9 mouse cellular contexts compared by ENCODE assay signal in the genomic region with DNA sequence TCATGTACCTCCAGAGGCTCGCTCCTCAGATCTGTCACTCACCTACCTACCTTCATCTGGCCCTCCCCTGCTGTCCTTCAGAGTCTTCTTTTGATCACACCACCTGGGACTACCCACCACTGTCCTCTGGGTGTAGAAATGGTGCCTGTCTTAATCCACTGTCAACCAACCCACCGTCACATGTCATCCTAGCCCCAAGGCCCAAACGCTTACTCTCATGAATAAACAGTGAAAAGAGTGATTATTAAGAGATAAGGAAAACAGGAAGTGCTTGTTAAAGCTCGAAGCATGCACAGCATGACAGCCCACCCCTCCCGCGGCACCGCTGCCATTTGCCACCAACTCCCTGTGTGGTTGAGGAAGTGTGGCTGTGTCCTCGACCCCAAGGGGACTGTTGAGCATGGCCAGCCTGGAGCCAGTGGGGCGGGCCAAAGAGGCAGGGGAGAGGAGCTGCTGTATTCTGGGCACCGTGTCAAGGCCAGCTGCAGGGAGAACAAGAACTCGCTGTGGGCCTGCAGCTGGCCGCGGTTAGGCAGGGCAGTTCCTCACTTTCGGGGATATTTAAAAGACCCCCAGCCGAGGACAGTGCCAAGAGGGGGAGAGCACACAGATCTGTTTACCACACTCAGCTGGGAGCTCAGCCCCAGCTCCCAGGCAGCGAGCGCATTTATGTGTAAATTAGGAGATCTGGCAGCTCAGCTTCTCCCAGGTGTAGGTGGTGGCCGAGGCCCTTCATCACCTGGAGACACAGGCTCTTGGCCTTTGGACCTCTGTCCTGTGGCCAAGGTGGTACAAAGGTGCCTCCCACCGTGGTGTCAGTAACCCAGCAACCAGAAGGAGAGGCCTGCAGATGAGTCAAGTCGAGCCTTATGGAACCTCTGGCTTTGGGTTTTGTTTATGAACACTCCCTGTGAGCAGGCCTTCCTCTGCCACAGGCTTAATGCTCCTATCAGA.
A peak's percentile ranks its signal among the peaks of the same experiment; 100 is the strongest.
DNase-seq lines count a peak whose midpoint lies in the region; ATAC-seq lines count a peak whose summit lies in the region.
"Had no signal": no experiment of that assay in that cellular context is flagged by ENCODE, and none has a peak within 500 bp of the region (broad histone marks: within the 10 kb centered on the region; RNA-seq: fewer than 3 reads in every experiment).

No protein-coding gene starts in this region.

- intact Hi-C loops in heart, postnatal 14 days (cut with DNase I), result no loop called here

- no peak overlapping the region for H3K9ac ChIP-seq in liver, embryonic 15.5 days
- H3K9ac ChIP-seq: liver, embryonic 14.5 days had no signal

- H3K27me3 ChIP-seq in liver, embryonic 15.5 days, result no peaks in the 10 kb centered on the region

- H3K4me1 ChIP-seq in liver, embryonic 15.5 days (replicated peaks), result 0 out of 2 replicates have a peak, but pooled peaks cover 6% of the 10 kb centered on the region

- no peak overlapping the region for H3K27ac ChIP-seq in liver, embryonic 15.5 days (replicated peaks)
- H3K27ac ChIP-seq: liver, embryonic 14.5 days had no signal

- no peak overlapping the region for H3K4me2 ChIP-seq in liver, embryonic 15.5 days

- peak; percentile 85 for ATAC-seq in frontal cortex, adult (ENCODE audit: low TSS enrichment)
- ATAC-seq in liver, embryonic 15.5 days (ENCODE audit: insufficient read depth), result 0 out of 2 replicates have a peak, but pooled peaks have one; percentile 28

- no peaks in the 10 kb centered on the region for H3K36me3 ChIP-seq in liver, embryonic 15.5 days (replicated peaks)

- no peaks in the 10 kb centered on the region for H3K9me3 ChIP-seq in liver, embryonic 15.5 days (replicated peaks)

- no peak overlapping the region for H3K4me3 ChIP-seq in liver, embryonic 15.5 days (replicated peaks)

- WGBS in liver, embryonic 15.5 days (ENCODE audit: insufficient replicate concordance), result 14% methylated on average over 20 of the region's 20 CpGs

- peak; percentile 63 for DNase-seq in A20 (ENCODE audit: low read depth, low spot score)
- DNase-seq in adrenal gland, postnatal 36 days, result peak; percentile 84 to 85
- peak; percentile 78 to 82 for DNase-seq in heart, postnatal 14 days
- DNase-seq in kidney, postnatal 25 days, result peak; percentile 69 to 82
- DNase-seq in ovary, adult 18-20 months (ENCODE audit: low spot score), result peak; percentile 72
- no peak for DNase-seq in c-Kit-positive CD71-positive TER-119-positive erythroid progenitor cells, embryonic 14.5 days (ENCODE audit: low spot score)
